Mouse (Mus musculus): Measurements from ENCODE around the gene Shcbp1l.
"Not testable (repeated sequence)": the region's sequence is repeated elsewhere in the genome, so short reads cannot be mapped to it uniquely, and the experiment has no call there.

Shcbp1l gene

GRCm38 (mm10) chr1:153424770-153425584, at the start of gene Shcbp1l:
Shcbp1l (plus strand) TSS chr1:153425162.
- DNase-seq (ENCODE audit: low spot score), result peak; percentile 57

- no peak for DNase-seq (ENCODE audit: low spot score)
Measured at GRCm38 (mm10) chr1:153376446-153376845, 48.5 kb upstream of the Shcbp1l start.

- no peak for DNase-seq (ENCODE audit: low spot score)
Measured at GRCm38 (mm10) chr1:153378587-153378986, 46.4 kb upstream of the Shcbp1l start.

- DNase-seq (ENCODE audit: low spot score), result no peak
Measured at GRCm38 (mm10) chr1:153379832-153380231, 45.1 kb upstream of the Shcbp1l start.

- no peak for DNase-seq (ENCODE audit: low spot score)
Measured at GRCm38 (mm10) chr1:153380746-153381282, 44.1 kb upstream of the Shcbp1l start.

- DNase-seq (ENCODE audit: low spot score), result no peak
Measured at GRCm38 (mm10) chr1:153385081-153385480, 39.9 kb upstream of the Shcbp1l start.

GRCm38 (mm10) chr1:153385661-153386060, 39.3 kb upstream of the Shcbp1l start:
- DNase-seq (ENCODE audit: low spot score), result not testable (repeated sequence)

GRCm38 (mm10) chr1:153386271-153387069, 38.5 kb upstream of the Shcbp1l start:
- DNase-seq (ENCODE audit: low spot score), result peak; percentile 77

GRCm38 (mm10) chr1:153395706-153396105, 29.3 kb upstream of the Shcbp1l start:
- not testable (repeated sequence) for DNase-seq (ENCODE audit: low spot score)

GRCm38 (mm10) chr1:153401765-153402164, 23.2 kb upstream of the Shcbp1l start:
- DNase-seq (ENCODE audit: low spot score), result peak; percentile 64

- DNase-seq (ENCODE audit: low spot score), result not testable (repeated sequence)
Measured at GRCm38 (mm10) chr1:153407641-153408040, 17.3 kb upstream of the Shcbp1l start.

- not testable (repeated sequence) for DNase-seq (ENCODE audit: low spot score)
Measured at GRCm38 (mm10) chr1:153408296-153408695, 16.7 kb upstream of the Shcbp1l start.

- not testable (repeated sequence) for DNase-seq (ENCODE audit: low spot score)
Measured at GRCm38 (mm10) chr1:153410915-153411314, 14.0 kb upstream of the Shcbp1l start.

GRCm38 (mm10) chr1:153411723-153412122, 13.2 kb upstream of the Shcbp1l start:
- DNase-seq (ENCODE audit: low spot score), result no peak

- not testable (repeated sequence) for DNase-seq (ENCODE audit: low spot score)
Measured at GRCm38 (mm10) chr1:153412663-153413396, 12.1 kb upstream of the Shcbp1l start.

- not testable (repeated sequence) for DNase-seq (ENCODE audit: low spot score)
Measured at GRCm38 (mm10) chr1:153413397-153414020, 11.5 kb upstream of the Shcbp1l start.

- peak; percentile 43 for DNase-seq (ENCODE audit: low spot score)
Measured at GRCm38 (mm10) chr1:153414114-153414723, 10.7 kb upstream of the Shcbp1l start.

GRCm38 (mm10) chr1:153414962-153415361, 10.0 kb upstream of the Shcbp1l start:
- no peak for DNase-seq (ENCODE audit: low spot score)

GRCm38 (mm10) chr1:153415742-153416141, 9.2 kb upstream of the Shcbp1l start:
- not testable (repeated sequence) for DNase-seq (ENCODE audit: low spot score)

- not testable (repeated sequence) for DNase-seq (ENCODE audit: low spot score)
Measured at GRCm38 (mm10) chr1:153416271-153416832, 8.6 kb upstream of the Shcbp1l start.

- DNase-seq (ENCODE audit: low spot score), result not testable (repeated sequence)
Measured at GRCm38 (mm10) chr1:153417805-153418204, 7.2 kb upstream of the Shcbp1l start.
